Mouse (Mus musculus) liver, embryonic 14.5 days (tissue): ENCODE results near the gene Selenbp2.
"Not testable (repeated sequence)": the region's sequence is repeated elsewhere in the genome, so short reads cannot be mapped to it uniquely, and the experiment has no call there.

ENCODE experiments used
- CTCF ChIP-seq: IDR thresholded peaks from 2 replicates; pipeline ENCODE4 v1.5.1; 2016; ENCODE audit warnings: antibody characterized with exemption, low read depth, control low read depth
- EP300 ChIP-seq: IDR thresholded peaks from 2 replicates; pipeline ENCODE4 v1.6.1; 2016; ENCODE audit warnings: antibody characterized with exemption, low read depth

DNA sequence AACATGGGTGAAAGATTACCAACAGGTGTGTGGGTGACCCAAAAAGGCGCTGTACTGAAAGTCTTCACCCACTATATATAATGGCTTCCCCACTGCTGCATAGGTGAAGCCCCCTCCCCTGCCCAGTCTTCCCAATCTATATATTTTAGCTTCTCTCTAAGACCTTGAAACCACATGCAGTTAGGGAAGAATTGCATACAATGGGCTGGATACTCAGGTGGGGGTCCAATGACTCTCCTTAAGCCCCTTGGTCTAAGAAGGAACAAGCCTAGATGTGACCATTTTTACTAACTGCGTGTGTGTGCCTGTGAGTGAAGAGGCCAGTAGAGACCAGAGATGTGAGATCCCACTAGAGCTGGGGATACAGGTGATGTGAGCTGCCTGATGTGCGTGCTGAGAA, 20.1 kb downstream of the Selenbp2 start:
- not testable (repeated sequence) for TF ChIP-seq CTCF, EP300
